Mouse (Mus musculus) testis, postnatal 14 days (tissue): ENCODE data around the gene Crip1.

Experiments used
- DNase-seq: peaks from one replicate; pipeline ENCODE4 v3.0.0; 2021; ENCODE audit warnings: low spot score

Gene Crip1

GRCm38 (mm10) chr12:113147481-113147880 lies 1.4 kb downstream of the Crip1 start:
- no peak for DNase-seq

GRCm38 (mm10) chr12:113148381-113149035 lies 2.4 kb downstream of the Crip1 start:
- no peak for DNase-seq

- DNase-seq: no peak
Measured at GRCm38 (mm10) chr12:113149341-113149740, 3.2 kb downstream of the Crip1 start.

- DNase-seq: no peak
Measured at GRCm38 (mm10) chr12:113149896-113150295, 3.8 kb downstream of the Crip1 start.

- no peak for DNase-seq
Measured at GRCm38 (mm10) chr12:113150591-113150990, 4.5 kb downstream of the Crip1 start.

- DNase-seq: no peak
Measured at GRCm38 (mm10) chr12:113151046-113151445, 4.9 kb downstream of the Crip1 start.

GRCm38 (mm10) chr12:113151661-113152271 lies 5.7 kb downstream of the Crip1 start:
- no peak for DNase-seq

- DNase-seq: no peak
Measured at GRCm38 (mm10) chr12:113152272-113152661, 6.2 kb downstream of the Crip1 start.

GRCm38 (mm10) chr12:113152991-113153525 lies 6.9 kb downstream of the Crip1 start:
- DNase-seq: no peak

- no peak for DNase-seq
Measured at GRCm38 (mm10) chr12:113153971-113154370, 7.9 kb downstream of the Crip1 start.

- DNase-seq: no peak
Measured at GRCm38 (mm10) chr12:113154747-113155075, 8.6 kb downstream of the Crip1 start.

- DNase-seq: peak; percentile 68
Measured at GRCm38 (mm10) chr12:113155076-113155771, 9.1 kb downstream of the Crip1 start.

- peak; percentile 99 for DNase-seq
Measured at GRCm38 (mm10) chr12:113155887-113156539, 9.9 kb downstream of the Crip1 start, which contains the start of gene Tedc1. Gene Tedc1, plus strand, starts transcription at chr12:113156421.

GRCm38 (mm10) chr12:113156540-113156929 lies 10.4 kb downstream of the Crip1 start:
- DNase-seq: no peak

- DNase-seq: peak; percentile 39
Measured at GRCm38 (mm10) chr12:113157002-113157401, 10.9 kb downstream of the Crip1 start.

GRCm38 (mm10) chr12:113157521-113157920 lies 11.4 kb downstream of the Crip1 start:
- peak; percentile 4 for DNase-seq

GRCm38 (mm10) chr12:113157971-113158370 lies 11.9 kb downstream of the Crip1 start:
- peak; percentile 5 for DNase-seq

GRCm38 (mm10) chr12:113163561-113164006 lies 17.5 kb downstream of the Crip1 start:
- DNase-seq: no peak

- DNase-seq: no peak
Measured at GRCm38 (mm10) chr12:113168031-113168536, 22.0 kb downstream of the Crip1 start.

- DNase-seq: no peak
Measured at GRCm38 (mm10) chr12:113176960-113177725, 31.0 kb downstream of the Crip1 start.

GRCm38 (mm10) chr12:113181020-113181419 lies 34.9 kb downstream of the Crip1 start:
- no peak for DNase-seq
